Mouse (Mus musculus): ENCODE measurements around the gene Zfp944.
"Not testable (repeated sequence)": the region's sequence is repeated elsewhere in the genome, so short reads cannot be mapped to it uniquely, and the experiment has no call there.

GRCm38 (mm10) chr17:22314219-22314618, 47.0 kb downstream of the Zfp944 start:
- TF ChIP-seq CTCF (IDR thresholded peaks at IDR 0.05; ENCODE audit: low read depth, low read length); POLR2A (IDR thresholded peaks at IDR 0.05; ENCODE audit: borderline replicate concordance, low read depth, low read length): not testable (repeated sequence)

Measured in bone marrow macrophage, adult 2 months (primary cell).